Mouse (Mus musculus) left cerebral cortex, postnatal 4 days (tissue): ENCODE results near the gene Ugt1a10. TPM values are rescaled to one million over a fixed set of nuclear protein-coding genes. Genes with fewer than 3 reads are reported as not detected.
"Not testable (repeated sequence)": the region's sequence is repeated elsewhere in the genome, so short reads cannot be mapped to it uniquely, and the experiment has no call there.

ENCODE experiments used
- DNase-seq: peaks from one replicate; pipeline ENCODE4 v3.0.0-alpha.2; 2022
- intact Hi-C: fragments of 180-260 bp; cut with DNase I; formaldehyde crosslinking; loops from one replicate; pipeline ENCODE4 v1.15.1; 2025
- total RNA-seq, 2 experiments: library from RNA; stranded (reverse); gene quantifications; 2 replicates each; pipeline ENCODE4 v1.2.3; 2021

Ugt1a10 gene
- total RNA-seq, 2 experiments from 2014 or later = not detected

DNA sequence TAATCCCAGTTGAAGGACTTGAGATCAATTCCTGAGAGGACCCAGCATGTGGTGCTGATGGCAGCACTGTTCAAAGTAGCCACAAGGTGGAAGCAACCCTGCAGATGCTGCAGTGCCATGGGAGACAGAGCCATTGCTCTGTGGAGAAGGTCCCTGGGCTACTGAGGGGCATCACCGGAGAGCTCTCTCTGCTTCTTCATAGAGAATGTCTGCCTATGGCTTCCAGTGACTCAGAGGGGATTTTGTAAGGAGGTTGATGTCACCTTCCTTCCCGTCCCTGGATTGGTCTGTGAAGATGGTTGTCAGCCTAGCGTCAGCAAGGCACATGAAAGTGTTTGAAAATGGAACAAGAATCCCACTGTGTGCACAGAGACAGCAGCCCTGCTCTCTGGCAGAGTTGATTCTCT, 39.1 kb downstream of the Ugt1a10 start:
- DNase-seq, intact Hi-C loops: not testable (repeated sequence)

DNA sequence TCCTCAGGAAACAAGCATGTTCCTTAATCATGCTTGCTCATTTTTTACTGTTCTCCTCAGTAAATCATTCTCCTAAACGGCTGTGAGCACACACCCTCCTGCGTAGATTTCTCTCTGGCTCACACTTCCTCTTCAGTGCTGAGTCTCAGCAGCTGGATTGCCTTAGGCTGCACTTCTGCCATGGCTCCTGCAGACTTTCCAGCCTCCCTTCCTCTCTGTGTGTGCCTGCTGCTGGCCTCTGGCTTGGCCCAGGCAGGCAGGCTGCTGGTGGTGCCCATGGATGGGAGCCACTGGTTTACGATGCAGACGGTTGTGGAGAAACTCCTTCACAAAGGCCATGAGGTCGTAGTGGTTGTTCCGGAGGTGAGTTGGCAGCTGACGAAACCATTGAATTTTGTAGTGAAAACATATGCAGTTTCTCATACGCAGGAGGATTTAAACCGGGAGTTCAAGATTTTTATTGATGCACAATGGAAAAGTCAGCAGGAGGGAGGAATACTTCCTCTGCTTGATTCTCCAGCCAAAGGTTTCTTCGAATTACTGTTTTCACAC, 39.8 kb downstream of the Ugt1a10 start, which contains the start of gene Ugt1a7c:
TSS of gene Ugt1a7c (plus strand) at position 122 of the 552 bp plus-strand sequence.
- DNase-seq = no peak
- intact Hi-C loops = no loop called here

DNA sequence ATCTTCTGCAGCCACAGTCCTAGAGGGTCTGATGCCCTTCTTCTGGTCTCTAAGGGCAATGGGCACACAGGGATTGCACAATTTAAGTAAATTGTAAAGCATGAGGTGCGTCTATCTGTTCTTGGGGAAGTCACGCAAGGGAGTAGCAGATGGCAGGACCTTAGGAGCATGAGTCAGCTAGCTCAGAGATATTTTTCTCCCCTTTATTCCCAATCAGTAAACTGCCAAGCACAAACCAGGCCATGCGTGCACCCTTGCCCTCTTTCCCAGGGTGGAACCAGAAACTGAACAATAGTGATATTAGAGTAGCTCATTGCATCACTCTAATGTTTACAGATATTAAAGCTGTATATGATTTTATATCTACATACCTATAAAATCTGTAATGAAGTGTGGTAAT, 43.4 kb downstream of the Ugt1a10 start:
- intact Hi-C loops, DNase-seq: not testable (repeated sequence)

DNA sequence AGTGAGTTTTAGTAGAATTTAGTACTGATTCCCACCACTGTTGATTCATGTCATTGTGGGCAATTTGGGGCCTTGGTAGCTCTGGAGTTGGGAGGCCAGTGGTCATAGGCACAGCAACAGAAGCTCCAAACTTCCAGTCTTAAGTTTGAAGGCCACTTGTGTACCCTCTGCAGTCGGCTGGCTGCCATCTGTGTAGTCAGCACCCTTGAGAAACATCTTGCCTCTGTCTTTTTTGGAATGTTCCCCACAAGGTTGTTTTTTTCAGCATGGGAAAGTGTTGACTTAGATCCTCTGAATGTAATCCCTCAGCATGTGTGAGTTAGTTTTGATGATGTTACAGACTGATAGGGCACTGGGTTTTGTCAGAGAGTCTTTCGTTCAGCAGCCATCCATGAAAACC, 44.5 kb downstream of the Ugt1a10 start:
- DNase-seq, intact Hi-C loops: not testable (repeated sequence)

DNA sequence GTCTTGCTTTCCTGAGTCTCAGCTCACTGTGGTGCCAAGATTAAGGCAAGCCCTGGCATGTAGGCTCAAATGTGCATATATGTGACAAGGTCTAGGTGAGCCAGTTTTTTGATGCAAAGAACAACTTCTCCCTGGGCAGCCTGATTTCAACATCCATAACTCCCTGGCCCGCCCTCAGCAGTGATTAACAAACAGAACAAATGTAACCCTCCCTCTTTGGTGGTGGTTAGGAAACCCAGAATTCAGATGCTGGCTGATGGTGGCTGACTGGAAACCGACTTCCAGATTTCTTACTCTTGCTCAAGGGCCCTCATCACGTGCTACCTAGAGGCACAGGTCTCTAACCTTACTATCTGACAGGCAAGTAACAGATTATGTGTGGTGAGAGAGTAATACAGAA, 47.8 kb downstream of the Ugt1a10 start, which contains the start of gene Ugt1a6b:
TSS of gene Ugt1a6b (plus strand) at position 234 of the 400 bp plus-strand sequence.
- intact Hi-C loops, DNase-seq: not testable (repeated sequence)

DNA sequence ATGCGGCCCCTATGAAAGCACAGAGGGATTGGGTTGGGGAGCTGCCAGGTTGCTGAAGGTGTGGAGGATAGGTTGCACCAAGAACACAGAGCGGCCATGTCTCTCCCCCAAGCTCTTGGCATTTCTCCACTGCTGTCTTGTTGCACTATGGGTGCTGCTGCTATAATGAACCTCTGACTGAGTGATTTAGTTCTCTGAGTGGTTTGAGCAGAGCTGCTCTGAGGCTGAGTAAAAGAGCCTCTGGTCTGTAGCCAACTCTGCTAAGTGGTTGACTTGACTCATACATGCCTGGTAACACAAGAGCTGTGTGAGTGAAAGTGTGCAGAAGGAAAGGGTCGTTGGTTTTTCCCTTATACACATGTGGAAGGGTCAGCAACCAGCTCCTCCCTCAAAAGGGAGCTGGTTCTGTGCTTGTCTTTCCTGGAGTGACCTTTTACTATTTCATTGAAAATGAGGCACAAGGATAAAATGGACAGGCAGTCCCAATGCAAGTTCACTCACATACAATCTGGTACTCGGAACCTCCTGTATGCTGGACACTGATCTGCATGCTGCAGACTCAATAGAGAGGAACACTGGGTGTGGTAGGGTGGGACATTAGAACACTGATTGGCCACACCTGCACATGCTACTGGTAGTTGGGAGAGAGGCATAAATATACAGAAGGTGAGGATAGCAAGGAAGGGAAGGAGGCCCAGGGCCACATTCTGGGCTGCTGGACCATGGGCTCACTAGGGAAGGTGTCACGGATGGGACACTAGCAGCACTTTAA, 48.7 kb downstream of the Ugt1a10 start:
- DNase-seq, intact Hi-C loops: not testable (repeated sequence)

DNA sequence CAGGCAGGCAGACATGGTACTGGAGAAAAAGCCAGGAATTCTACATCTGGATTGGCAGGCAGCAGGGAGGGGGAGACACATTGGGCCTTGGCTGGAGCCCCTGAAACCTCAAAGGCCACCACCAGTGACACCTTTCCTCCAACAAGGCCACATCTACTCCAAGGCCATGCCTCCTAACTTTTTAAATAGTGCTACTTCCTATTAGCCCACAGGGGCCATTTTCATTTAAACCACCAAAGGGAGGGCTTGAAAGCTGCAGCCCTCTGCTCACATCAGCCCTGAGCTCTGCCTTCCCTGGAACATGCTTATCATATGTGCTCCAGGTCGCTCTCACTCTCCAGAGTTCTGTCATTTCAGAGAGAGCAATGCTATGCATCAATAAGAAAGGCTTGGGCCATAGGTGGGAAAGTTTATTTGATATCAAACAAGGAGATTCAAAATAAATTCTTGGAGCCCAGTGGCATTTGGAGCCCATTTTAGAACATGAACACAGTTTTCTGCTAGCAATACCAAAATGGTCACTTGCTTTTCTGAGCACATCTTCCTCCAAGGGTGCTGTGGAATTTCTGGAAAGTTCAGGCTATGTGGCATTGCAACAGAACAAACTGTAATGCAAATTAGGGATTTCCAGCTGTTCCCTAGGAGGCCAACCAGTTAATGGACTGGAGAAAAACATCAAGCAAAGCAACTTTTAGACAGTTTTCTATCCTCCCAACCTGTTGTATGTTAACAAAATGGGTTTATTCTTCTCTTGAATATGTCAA, 49.7 kb downstream of the Ugt1a10 start:
- intact Hi-C loops = no loop called here
- DNase-seq = no peak

DNA sequence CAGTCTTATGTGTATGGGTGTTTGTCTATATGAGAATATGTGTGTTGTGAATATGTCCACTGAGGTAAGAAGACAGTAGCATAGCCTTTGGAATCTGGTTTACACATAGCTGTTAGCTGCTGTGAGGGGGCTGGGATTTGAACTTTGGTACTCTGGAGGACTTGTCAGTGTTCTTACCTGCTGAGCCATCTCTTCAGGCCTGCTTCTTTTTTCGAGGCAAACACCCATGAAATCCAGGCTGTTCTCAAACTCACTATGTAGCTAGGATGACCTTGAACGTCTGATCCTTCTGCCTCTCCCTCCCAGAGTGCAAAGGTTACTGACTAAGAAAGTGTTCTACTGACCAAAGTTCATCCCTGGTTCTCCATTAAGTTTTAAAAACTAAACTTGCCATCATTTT, 50.5 kb downstream of the Ugt1a10 start:
- no peak for DNase-seq
- intact Hi-C loops = no loop called here

DNA sequence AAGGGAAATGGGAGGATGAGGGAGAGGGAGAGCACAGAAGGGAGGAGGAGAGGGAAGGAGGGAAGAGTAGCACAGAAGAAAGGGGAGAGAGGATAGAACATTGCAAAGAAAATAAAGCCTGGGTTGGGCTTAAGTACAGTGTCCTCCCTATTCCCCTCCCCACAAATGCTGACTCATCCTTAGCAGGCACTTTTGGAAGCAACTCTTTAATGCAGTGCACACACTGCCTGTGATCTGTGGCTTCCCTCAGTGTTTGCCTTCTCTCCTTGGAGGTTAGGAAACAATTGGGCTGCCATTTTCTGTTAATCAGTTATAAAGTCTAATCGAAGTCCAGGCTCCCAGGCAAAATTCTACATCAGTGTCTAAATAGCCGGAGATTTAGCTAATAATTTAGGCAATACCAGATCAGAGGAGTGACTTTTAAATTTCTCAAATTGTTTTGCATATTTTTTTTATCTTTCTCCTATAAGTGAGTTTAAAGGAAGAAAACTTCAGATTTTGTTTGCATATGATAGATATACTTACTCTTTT, 53.9 kb downstream of the Ugt1a10 start:
- intact Hi-C loops = not testable (repeated sequence)

DNA sequence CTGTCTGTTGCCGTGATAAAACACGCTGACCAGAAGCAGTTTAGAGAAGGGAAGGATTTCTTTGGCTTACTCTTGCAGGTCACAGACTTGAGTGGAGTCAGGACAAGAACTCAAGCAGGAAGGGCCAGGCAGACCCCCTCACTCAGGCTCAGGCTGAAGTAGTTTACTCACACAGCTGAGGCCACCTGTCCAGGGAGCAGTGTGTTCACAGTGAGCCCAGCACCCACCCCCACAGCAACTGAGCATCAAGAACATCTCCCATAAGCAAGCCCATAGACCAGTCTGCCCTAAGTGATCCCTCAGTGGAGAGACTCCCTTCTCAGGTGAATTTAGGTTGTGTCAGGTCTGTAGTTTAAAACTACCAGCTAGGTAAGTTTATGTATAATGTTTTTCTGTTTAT, 54.4 kb downstream of the Ugt1a10 start:
- intact Hi-C loops, DNase-seq: not testable (repeated sequence)

More for the DNA sequence above, 53.9 kb downstream of the Ugt1a10 start:
- DNase-seq = not testable (repeated sequence)

DNA sequence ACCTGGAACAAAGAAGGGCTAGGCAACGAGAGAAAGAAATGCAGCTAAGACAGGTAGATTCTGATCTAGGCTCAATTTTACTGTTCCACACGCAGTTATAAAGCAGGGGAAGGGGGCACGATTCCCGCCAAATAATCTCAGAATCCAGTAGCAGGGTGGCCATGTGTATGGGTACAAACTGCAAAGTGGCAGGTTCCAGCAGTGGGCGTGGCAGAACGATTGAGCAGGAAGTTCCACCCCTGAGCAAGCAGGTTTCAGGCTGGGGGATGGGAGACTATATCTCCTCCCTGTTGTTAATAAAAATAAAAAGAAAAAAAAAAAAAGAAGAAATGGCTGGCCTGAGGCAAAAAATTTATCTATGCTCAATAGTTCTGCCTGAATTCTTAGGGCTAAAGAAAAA, 57.6 kb downstream of the Ugt1a10 start:
- intact Hi-C loops, DNase-seq: not testable (repeated sequence)

DNA sequence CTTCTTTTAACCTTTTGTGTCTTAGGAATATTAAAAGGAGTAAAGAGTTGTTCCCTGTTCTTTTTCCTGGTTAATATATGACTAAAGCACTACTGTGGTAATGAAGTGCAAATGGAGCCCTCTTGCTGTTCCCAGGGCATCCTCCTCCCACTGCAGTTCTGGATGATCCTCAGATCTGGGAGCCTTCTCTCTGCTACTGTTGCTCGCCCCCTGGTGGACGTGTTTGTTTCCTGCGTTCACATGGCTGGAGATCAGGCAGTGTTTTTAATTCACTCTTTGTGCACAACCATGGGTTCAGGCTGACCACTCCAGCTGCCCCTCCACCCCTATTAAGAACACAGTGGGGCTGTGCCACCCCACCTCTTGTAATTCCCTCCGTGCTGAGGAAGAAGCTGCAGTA, 65.4 kb downstream of the Ugt1a10 start:
- DNase-seq, intact Hi-C loops: not testable (repeated sequence)

DNA sequence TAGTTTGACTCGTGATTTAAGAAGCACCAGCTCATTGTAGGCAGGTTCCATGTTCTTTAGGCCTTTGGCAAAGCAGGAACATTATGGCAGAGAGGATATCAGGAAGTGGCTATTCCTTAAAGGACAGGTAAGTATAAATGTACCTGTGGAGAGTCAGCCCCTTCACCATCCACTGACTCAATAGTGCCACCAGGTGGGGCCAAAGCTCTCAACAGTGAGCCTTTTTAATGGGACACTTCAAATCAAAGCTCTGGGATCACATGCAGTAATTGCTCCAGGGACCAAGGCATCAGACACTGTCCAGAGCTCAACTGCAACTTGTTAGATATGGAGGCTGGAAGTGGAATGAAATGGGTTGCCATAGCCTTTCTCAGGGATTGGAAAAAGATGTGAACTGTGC, 66.3 kb downstream of the Ugt1a10 start:
- intact Hi-C loops = not testable (repeated sequence)

DNA sequence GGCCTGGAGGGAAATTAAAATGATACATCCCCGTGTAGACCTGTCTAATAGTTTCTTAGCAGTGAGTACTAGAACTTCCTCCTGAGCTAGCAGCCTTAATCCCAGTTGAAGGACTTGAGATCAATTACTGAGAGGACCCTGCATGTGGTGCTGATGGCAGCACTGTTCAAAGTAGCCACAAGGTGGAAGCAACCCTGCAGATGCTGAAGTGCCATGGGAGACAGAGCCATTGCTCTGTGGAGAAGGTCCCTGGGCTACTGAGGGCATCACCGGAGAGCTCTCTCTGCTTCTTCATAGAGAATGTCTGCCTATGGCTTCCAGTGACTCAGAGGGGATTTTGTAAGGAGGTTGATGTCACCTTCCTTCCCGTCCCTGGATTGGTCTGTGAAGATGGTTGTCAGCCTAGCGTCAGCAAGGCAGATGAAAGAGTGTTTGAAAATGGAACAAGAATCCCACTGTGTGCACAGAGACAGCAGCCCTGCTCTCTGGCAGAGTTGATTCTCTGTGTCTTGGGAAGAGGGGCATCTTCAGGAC, 70.7 kb downstream of the Ugt1a10 start:
- intact Hi-C loops = not testable (repeated sequence)

More for the DNA sequence above, 66.3 kb downstream of the Ugt1a10 start:
- DNase-seq = not testable (repeated sequence)

DNA sequence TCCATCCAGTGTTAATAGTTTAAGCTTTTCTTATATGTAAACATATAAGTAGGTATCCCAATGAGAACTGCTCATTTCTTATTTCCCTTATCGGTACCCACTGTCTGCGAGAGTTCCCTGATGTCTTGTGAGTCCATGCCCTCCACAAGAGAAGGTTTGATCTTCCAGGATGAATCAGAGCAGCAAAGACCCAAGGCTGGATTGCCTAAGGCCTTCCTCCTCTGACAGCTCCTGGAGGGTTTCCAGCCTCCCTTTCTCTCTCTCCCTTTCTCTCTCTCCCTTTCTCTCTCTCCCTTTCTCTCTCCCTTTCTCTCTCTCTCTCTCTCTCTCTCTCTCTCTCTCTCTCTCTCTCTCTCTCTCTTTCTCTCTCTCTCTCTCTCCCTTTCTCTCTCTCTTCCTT, 73.9 kb downstream of the Ugt1a10 start:
- intact Hi-C loops, DNase-seq: not testable (repeated sequence)

More for the DNA sequence above, 70.7 kb downstream of the Ugt1a10 start:
- DNase-seq = not testable (repeated sequence)

DNA sequence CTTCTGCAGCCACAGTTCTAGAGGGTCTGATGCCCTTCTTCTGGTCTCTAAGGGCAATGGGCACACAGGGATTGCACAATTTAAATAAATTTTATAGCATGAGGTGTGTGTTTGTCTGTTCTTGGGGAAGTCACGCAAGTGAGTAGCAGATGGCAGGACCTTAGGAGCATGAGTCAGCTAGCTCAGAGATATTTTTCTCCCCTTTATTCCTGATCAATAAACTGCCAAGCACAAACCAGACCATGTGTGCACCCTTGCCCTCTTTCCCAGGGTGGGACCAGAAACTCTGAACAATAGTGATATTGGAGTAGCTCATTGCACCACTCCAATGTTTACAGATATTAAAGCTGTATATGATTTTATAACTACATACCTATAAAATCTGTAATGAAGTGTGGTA, 75.0 kb downstream of the Ugt1a10 start:
- DNase-seq, intact Hi-C loops: not testable (repeated sequence)

DNA sequence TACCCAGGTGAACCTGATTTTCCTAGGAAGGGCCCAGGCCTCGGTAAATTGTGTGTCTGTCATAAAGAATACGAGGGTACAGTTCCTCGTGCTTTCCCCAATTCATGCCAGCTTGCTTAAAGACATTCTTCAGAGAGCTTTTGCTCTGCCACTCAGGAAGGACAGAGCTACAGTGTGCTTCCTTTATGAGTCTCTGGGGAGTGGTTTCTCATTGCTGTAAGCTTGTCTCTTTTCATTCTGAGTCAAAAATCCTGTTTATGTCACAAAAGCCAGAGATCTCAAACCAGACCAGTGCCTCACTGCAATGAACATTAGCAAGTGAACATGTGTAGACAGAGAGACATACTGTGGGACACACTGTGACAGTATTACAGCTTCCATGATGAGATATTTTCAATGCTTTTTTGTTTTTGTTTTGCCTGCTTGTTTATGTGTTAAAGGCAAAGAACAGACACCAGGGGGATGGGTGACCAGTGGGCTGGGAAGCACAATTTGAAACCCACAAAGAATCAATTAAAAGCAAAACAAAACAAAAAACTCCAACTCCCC, 78.8 kb downstream of the Ugt1a10 start:
- intact Hi-C loops = no loop called here
- no peak for DNase-seq

DNA sequence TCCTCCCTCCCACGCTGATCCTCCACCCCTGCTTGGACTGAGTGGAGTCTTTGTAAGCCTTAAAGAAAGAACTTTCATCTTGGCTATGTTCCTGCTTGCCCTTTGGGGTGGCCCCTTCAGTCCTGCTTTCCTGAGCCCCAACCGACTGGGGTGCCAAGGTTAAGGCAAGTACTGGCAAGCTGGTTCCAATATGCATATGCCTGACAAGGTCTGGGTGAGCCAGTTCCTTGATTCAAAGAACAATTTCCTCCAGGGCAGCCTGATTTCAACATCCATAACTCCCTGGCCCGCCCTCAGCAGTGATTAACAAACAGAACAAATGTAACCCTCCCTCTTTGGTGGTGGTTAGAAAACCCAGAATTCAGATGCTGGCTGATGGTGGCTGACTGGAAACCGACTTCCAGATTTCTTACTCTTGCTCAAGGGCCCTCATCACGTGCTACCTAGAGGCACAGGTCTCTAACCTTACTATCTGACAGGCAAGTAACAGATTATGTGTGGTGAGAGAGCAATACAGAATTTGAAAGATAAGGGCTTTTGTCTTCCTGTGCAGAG, 79.3 kb downstream of the Ugt1a10 start, which contains the start of gene Ugt1a6a:
TSS of gene Ugt1a6a (plus strand) at position 353 of the 555 bp plus-strand sequence.
- DNase-seq, intact Hi-C loops: not testable (repeated sequence)

DNA sequence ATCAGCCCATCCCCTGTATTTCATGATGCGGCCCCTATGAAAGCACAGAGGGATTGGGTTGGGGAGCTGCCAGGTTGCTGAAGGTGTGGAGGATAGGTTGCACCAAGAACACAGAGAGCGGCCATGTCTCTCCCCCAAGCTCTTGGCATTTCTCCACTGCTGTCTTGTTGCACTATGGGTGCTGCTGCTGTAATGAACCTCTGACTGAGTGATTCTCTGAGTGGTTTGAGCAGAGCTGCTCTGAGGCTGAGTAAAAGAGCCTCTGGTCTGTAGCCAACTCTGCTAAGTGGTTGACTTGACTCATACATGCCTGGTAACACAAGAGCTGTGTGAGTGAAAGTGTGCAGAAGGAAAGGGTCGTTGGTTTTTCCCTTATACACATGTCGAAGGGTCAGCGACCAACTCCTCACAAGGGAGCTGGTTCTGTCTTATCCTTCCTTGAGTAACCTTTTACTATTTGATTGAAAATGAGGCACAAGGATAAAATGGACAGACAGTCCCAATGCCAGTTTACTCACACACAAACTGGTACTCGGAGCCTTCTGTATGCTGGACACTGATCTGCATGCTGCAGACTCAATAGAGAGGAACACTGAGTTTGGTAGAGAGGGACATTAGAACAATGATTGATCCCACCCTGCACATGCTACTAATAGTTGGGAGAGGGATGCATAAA, 80.2 kb downstream of the Ugt1a10 start:
- intact Hi-C loops = not testable (repeated sequence)

More for the DNA sequence above, 80.2 kb downstream of the Ugt1a10 start:
- not testable (repeated sequence) for DNase-seq
